Comparison of ENCODE assay signal across 17 mouse cellular contexts in the genomic region with DNA sequence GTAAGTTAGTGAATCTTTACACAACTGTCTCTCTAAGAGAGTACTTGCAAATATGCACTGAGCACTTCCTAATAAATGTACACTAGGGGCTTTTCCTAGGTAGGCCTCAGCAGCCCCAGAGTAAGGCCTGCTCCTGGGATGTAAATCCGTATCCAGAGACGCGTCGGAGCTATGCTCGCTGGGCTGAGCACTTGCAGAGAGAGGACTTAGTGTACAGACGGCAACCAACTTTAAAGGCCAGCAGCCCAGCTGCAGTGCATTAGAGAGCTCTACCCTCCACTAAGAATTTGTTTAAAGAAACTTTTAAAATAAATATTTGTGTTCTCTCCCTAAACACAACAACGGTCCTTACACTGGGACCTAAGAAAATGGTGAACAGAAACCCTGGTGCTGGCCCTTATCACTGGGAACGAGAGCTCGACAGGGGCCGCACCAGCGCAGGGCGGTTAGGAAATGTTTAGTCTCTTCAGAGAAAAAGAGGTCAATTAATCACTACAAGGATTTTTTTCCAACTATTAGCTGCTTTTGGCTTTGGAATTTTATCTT.
DNase-seq lines count a peak whose midpoint lies in the region; ATAC-seq lines count a peak whose summit lies in the region.
"Had no signal": no experiment of that assay in that cellular context is flagged by ENCODE, and none has a peak within 500 bp of the region (broad histone marks: within the 10 kb centered on the region; RNA-seq: fewer than 3 reads in every experiment).

No protein-coding gene starts in this region.

- H3K36me3 ChIP-seq in heart, embryonic 13.5 days: no peaks in the 10 kb centered on the region
- no peaks in the 10 kb centered on the region for H3K36me3 ChIP-seq in lung, embryonic 16.5 days (ENCODE audit: control insufficient read depth, insufficient read depth, low read length)
- no peaks in the 10 kb centered on the region for H3K36me3 ChIP-seq in limb, embryonic 11.5 days (ENCODE audit: control insufficient read depth, insufficient read depth, low read length)
- no peaks in the 10 kb centered on the region for H3K36me3 ChIP-seq in neural tube, embryonic 15.5 days
- H3K36me3 ChIP-seq: G1E; hindbrain, embryonic 10.5 days; liver, embryonic 13.5 days had no signal

- no peak for DNase-seq in heart, postnatal 10 days
- DNase-seq in lung, postnatal 25 days (ENCODE audit: low spot score): no peak
- DNase-seq in limb, embryonic 11.5 days (ENCODE audit: low spot score): peak; percentile 69
- DNase-seq in yolk sac, embryonic 10.5 days (ENCODE audit: low spot score): peak; percentile 17
- DNase-seq: adrenal gland, postnatal 14 days; cerebellum, postnatal 14 days; kidney, adult 11 months; kidney, postnatal 4 days; liver, embryonic 13.5 days; thymus, adult 18-20 months had no signal

- 40% methylated on average over 12 of the region's 12 CpGs for WGBS in heart, embryonic 13.5 days
- 34% methylated on average over 12 of the region's 12 CpGs for WGBS in lung, embryonic 16.5 days
- WGBS in limb, embryonic 11.5 days: 9% methylated on average over 12 of the region's 12 CpGs
- WGBS in neural tube, embryonic 15.5 days: 83% methylated on average over 12 of the region's 12 CpGs

- peak overlapping the region; percentile 76 for H3K27ac ChIP-seq in heart, embryonic 13.5 days (replicated peaks)
- H3K27ac ChIP-seq in lung, embryonic 16.5 days (ENCODE audit: low read length): peak overlapping the region; percentile 5; the same call in 1 of the 2 replicates
- peak overlapping the region; percentile 93 for H3K27ac ChIP-seq in limb, embryonic 11.5 days (replicated peaks; ENCODE audit: low read depth, low read length)
- H3K27ac ChIP-seq in neural tube, embryonic 15.5 days (replicated peaks): no peak overlapping the region
- H3K27ac ChIP-seq: forebrain, embryonic 13.5 days; hindbrain, embryonic 10.5 days; liver, embryonic 13.5 days had no signal

- H3K9me3 ChIP-seq in heart, embryonic 13.5 days: no peaks in the 10 kb centered on the region
- no peaks in the 10 kb centered on the region for H3K9me3 ChIP-seq in lung, embryonic 16.5 days (ENCODE audit: control insufficient read depth, low read length)
- no peaks in the 10 kb centered on the region for H3K9me3 ChIP-seq in limb, embryonic 11.5 days (ENCODE audit: control insufficient read depth, low read length)
- no peaks in the 10 kb centered on the region for H3K9me3 ChIP-seq in neural tube, embryonic 15.5 days (replicated peaks)
- H3K9me3 ChIP-seq: forebrain, embryonic 13.5 days; G1E; hindbrain, embryonic 10.5 days; liver, embryonic 13.5 days; megakaryocyte, embryonic 14.5 days had no signal

- H3K9ac ChIP-seq in heart, embryonic 13.5 days: peak overlapping the region; percentile 40; the same call in 1 of the 2 replicates
- no peak overlapping the region for H3K9ac ChIP-seq in lung, embryonic 16.5 days (ENCODE audit: low read length)
- no peak overlapping the region for H3K9ac ChIP-seq in limb, embryonic 11.5 days (ENCODE audit: low read length)
- no peak overlapping the region for H3K9ac ChIP-seq in neural tube, embryonic 15.5 days (replicated peaks)
- H3K9ac ChIP-seq: forebrain, embryonic 13.5 days; liver, embryonic 13.5 days had no signal

- peak overlapping the region; percentile 24 for H3K4me2 ChIP-seq in heart, embryonic 13.5 days
- H3K4me2 ChIP-seq in lung, embryonic 16.5 days (ENCODE audit: low read depth, low read length): no peak overlapping the region
- no peak overlapping the region for H3K4me2 ChIP-seq in limb, embryonic 11.5 days (ENCODE audit: low read depth, severe bottlenecking)
- H3K4me2 ChIP-seq in neural tube, embryonic 15.5 days: no peak overlapping the region
- H3K4me2 ChIP-seq: forebrain, embryonic 13.5 days; liver, embryonic 13.5 days had no signal

- intact Hi-C loops in heart, postnatal 10 days (cut with DNase I): loop anchor here (5.0 kb wide), 1 partner anchor 711 kb away; no protein-coding TSS in a partner anchor

- peaks cover 54% of the 10 kb centered on the region for H3K4me1 ChIP-seq in heart, embryonic 13.5 days
- H3K4me1 ChIP-seq in lung, embryonic 16.5 days (replicated peaks; ENCODE audit: control insufficient read depth, insufficient read depth, low read length): peaks cover 4% of the 10 kb centered on the region
- peaks cover 44% of the 10 kb centered on the region for H3K4me1 ChIP-seq in limb, embryonic 11.5 days (ENCODE audit: control insufficient read depth, insufficient read depth, low read length)
- peaks cover 17% of the 10 kb centered on the region for H3K4me1 ChIP-seq in neural tube, embryonic 15.5 days
- H3K4me1 ChIP-seq: liver, embryonic 13.5 days had no signal

- H3K4me3 ChIP-seq in heart, embryonic 13.5 days: no peak overlapping the region
- no peak overlapping the region for H3K4me3 ChIP-seq in lung, embryonic 16.5 days (ENCODE audit: low read length)
- no peak overlapping the region for H3K4me3 ChIP-seq in limb, embryonic 11.5 days (ENCODE audit: low read depth, low read length)
- H3K4me3 ChIP-seq in neural tube, embryonic 15.5 days (replicated peaks): no peak overlapping the region
- H3K4me3 ChIP-seq: forebrain, embryonic 13.5 days; hindbrain, embryonic 10.5 days; liver, embryonic 13.5 days; megakaryocyte, embryonic 14.5 days had no signal

- no peak for ATAC-seq in heart, embryonic 13.5 days (ENCODE audit: extremely low read depth, insufficient number of reproducible peaks, low FRiP score, low TSS enrichment)
- ATAC-seq in lung, embryonic 16.5 days (ENCODE audit: low read depth): peak; percentile 64
- no peak for ATAC-seq in limb, embryonic 11.5 days (ENCODE audit: insufficient number of reproducible peaks, low FRiP score, low TSS enrichment, low read depth)
- ATAC-seq in neural tube, embryonic 15.5 days (ENCODE audit: low FRiP score): no peak
- ATAC-seq: forebrain, embryonic 13.5 days had no signal

- H3K27me3 ChIP-seq in heart, embryonic 13.5 days (replicated peaks): no peaks in the 10 kb centered on the region
- no peaks in the 10 kb centered on the region for H3K27me3 ChIP-seq in lung, embryonic 16.5 days (ENCODE audit: control insufficient read depth, insufficient read depth, low read depth, low read length)
- no peaks in the 10 kb centered on the region for H3K27me3 ChIP-seq in limb, embryonic 11.5 days (ENCODE audit: control insufficient read depth, insufficient read depth, low read length)
- no peaks in the 10 kb centered on the region for H3K27me3 ChIP-seq in neural tube, embryonic 15.5 days (replicated peaks)
- H3K27me3 ChIP-seq: forebrain, embryonic 13.5 days; liver, embryonic 13.5 days had no signal

Comparison
In these comparisons a context has a peak if more than half of its experiments do, and no peak if none do; other contexts are left out.
1. DNase-seq: peak in limb, embryonic 11.5 days (single experiment) and yolk sac, embryonic 10.5 days (single experiment); none in heart, postnatal 10 days (0 of 2) and lung, postnatal 25 days (single experiment).